Mouse (Mus musculus) lung, adult 2 months (tissue): ENCODE results near the gene Traf4. TPM values are rescaled to one million over a fixed set of nuclear protein-coding genes. Genes with fewer than 3 reads are reported as not detected.
"Not testable (repeated sequence)": the region's sequence is repeated elsewhere in the genome, so short reads cannot be mapped to it uniquely, and the experiment has no call there.

Source experiments
- DNase-seq: peaks from one replicate; pipeline ENCODE4 v3.0.0; 2022
- H3K4me1 ChIP-seq: fragments of 200-500 bp; 2 replicates; pipeline ENCODE4 v1.6.1; 2011; ENCODE audit warnings: low read length; ENCODE audit not compliant: control insufficient read depth, insufficient read depth
- H3K4me3 ChIP-seq: fragments of 200-500 bp; replicated peaks from 2 replicates; pipeline ENCODE3; 2011; ENCODE audit warnings: low read depth, mild to moderate bottlenecking, control low read depth, low read length; ENCODE audit errors: extremely low read depth
- CTCF ChIP-seq: fragments of 200-500 bp; IDR thresholded peaks from 2 replicates; pipeline ENCODE4 v1.5.1; 2011; ENCODE audit warnings: mild to moderate bottlenecking, low read length, control low read depth; ENCODE audit not compliant: insufficient read depth
- POLR2A ChIP-seq: fragments of 200-500 bp; IDR thresholded peaks from 2 replicates; pipeline ENCODE4 v1.6.1; 2011; ENCODE audit warnings: low read depth, mild to moderate bottlenecking, control low read depth, low read length, borderline replicate concordance; ENCODE audit errors: extremely low read depth
- WGBS: fragments of 180-500 bp; shearing (Covaris S2); methylation state at CpG from one replicate; pipeline ENCODE4 v1.1.7; 2018; 5-methylcytosine and 5-hydroxymethylcytosine counted together
- polyA plus RNA-seq: library from polyadenylated mRNA; depleted of rRNA; stranded (reverse); fragments of >200 nt; gene quantifications from 2 replicates; pipeline ENCODE4 v1.2.3, GENCODE M21; 2012

Gene Traf4
- polyA plus RNA-seq, 1 experiment = 37.0 TPM

DNA sequence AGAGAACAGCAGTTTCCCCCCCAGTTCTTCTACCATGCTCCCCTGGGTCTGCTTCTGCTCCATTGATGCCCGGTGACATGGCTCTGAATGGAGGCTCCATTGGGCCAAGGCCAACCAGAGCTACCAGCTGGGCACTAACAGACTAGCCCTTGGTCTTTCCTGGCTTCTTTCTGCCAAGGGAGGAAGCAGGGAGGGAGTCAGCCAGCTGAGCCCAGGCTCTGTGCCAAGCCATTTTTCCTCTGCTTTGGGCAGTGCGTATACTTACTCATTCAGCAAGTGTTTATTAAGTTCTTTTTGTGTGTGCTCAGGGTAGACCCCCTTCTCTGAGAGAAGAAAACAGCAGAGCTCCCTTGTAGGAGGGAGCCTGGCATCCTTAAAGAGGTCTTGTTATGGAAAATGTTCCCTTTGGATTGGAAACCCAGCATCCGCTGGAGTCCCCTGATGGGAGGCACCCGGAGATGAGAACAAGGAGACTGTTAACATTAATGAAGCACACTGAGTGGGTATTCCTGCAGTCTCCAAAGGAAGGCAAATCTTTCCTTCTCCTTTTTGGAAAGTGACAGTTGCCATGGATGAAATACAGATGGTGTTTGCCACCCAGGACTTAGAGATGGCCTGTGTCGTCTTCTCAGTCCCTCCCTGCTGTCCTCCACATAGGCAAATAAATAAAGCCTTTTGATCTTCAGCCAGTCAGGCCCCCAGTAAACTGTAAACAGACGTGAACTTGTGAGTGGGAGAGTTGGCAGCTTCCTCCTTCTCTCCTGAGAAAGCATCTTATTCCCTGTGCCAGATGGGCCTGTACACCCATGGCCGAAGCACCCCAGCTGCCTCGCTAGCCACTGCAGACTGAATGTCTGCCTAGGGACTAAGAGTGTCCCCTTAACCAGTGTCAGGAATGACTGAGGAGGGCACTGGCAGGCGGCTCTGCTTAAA lies 12.8 kb downstream of the Traf4 start:
- DNase-seq = no peak
- WGBS = 28% methylated on average over 9 of the region's 9 CpGs
- H3K4me3 ChIP-seq = no peak overlapping the region

GRCm38 (mm10) chr11:78151161-78151560 lies 14.2 kb downstream of the Traf4 start:
- TF ChIP-seq CTCF (peak; percentile 55; the same call in 1 of the 2 replicates), POLR2A (no peak)
- no peak overlapping the region for H3K4me3 ChIP-seq
- DNase-seq = no peak
- peaks cover 13% of the 10 kb centered on the region; the same call in 1 of the 2 replicates for H3K4me1 ChIP-seq
- WGBS = 50% methylated on average over 1 of the region's 1 CpGs

More for the DNA sequence above, 12.8 kb downstream of the Traf4 start:
- TF ChIP-seq POLR2A (no peak), CTCF (no peak)
- H3K4me1 ChIP-seq = peaks cover 13% of the 10 kb centered on the region; the same call in 1 of the 2 replicates

DNA sequence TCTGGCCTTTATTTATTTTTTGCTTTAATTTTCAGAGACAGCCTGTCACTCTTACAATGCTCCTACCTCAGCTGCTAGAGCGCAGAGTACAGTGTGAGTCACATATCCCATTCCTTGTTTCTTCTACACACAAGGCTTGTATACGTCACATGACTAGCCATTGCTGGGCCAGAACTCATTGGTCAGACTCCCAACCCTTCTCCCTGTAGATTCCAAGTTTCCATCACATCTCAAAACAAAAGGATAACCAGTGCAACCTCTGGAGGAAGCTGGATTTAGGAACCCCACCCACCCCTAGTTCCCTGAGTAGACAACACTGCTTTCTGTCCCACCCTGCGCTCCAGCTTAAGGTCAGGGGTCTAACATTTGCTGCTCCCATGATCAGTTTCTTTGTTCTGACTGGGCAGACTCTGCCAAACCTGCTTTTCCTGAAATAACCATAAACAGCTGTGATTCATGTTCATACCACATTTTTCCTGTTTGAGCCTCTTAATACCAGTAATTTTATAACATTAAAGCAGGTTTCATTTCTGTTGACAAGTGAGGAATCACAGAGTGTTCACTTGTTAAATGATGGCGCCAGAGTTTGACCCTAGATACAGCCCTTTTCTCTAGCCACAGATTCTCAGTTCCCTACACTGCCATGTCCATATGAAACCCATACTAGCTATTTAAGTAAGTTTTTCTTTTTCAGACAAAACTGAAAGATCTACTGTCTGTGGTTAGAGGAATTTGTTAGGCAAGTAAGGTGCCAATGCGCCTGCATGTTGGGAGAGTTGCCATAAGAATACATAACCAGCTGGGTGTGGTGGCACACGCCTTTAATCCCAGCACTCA lies 18.5 kb downstream of the Traf4 start:
- 0 out of 2 replicates have a peak, but pooled peaks cover under 1% of the 10 kb centered on the region for H3K4me1 ChIP-seq
- no peak for TF ChIP-seq CTCF
- TF ChIP-seq POLR2A = no peak
- 70% methylated on average over 6 of the region's 6 CpGs for WGBS
- H3K4me3 ChIP-seq = no peak overlapping the region
- DNase-seq = no peak

GRCm38 (mm10) chr11:78146168-78146567 lies 19.2 kb downstream of the Traf4 start:
- WGBS = 88% methylated on average over 5 of the region's 5 CpGs
- no peak overlapping the region for H3K4me3 ChIP-seq

GRCm38 (mm10) chr11:78143520-78143919 lies 21.9 kb downstream of the Traf4 start:
- no peak overlapping the region for H3K4me3 ChIP-seq
- TF ChIP-seq CTCF (no peak), POLR2A (no peak)
- H3K4me1 ChIP-seq = no peaks in the 10 kb centered on the region
- DNase-seq = no peak
- WGBS = 93% methylated on average over 2 of the region's 2 CpGs

More at GRCm38 (mm10) chr11:78146168-78146567, 19.2 kb downstream of the Traf4 start:
- no peak for DNase-seq
- no peaks in the 10 kb centered on the region for H3K4me1 ChIP-seq
- TF ChIP-seq CTCF (0 out of 2 replicates have a peak, but pooled peaks have one; percentile 17), POLR2A (no peak)

DNA sequence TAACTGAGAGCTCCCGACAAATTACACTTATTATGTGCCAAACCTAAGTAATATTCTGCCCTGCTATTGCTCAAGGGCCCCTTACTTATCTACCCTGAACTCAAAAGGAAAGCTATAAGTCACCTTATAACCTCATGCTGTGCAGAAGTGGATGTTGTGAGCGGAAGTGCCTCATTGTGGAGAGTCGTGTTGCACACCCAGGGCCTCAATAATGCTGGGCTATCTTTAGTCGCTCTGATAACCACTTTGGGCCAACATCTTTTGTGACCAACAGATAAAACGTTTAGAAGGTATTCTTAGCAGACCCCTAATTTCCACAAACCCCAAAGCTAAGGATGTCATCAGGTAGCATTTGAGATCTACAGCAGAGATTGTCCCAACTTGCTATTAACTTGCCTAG lies 24.7 kb downstream of the Traf4 start:
- no peak for DNase-seq
- TF ChIP-seq POLR2A = no peak
- no peak for TF ChIP-seq CTCF
- no peak overlapping the region for H3K4me3 ChIP-seq
- peaks cover 2% of the 10 kb centered on the region; the same call in 1 of the 2 replicates for H3K4me1 ChIP-seq
- WGBS = 69% methylated on average over 5 of the region's 5 CpGs

DNA sequence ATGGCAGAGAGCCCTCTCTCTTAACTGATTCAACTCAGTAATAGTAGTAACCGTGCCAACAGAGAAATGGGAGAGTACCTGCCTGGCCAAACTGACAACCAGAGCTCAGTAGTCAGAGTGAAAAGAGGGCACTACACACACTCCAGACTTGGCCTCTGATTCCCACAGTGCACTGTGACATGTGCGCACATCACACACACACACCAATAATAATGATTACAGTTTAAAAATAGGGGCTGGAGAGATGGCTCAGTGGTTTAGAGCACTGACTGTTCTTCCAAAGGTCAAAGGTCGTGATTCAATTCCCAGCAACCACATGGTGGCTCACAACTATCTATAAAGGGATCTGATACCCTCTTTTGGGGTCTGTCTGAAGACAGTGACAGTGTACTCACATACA lies 27.4 kb downstream of the Traf4 start:
- H3K4me3 ChIP-seq = no peak overlapping the region
- DNase-seq = no peak
- WGBS = 87% methylated on average over 3 of the region's 3 CpGs
- peaks cover 2% of the 10 kb centered on the region; the same call in 1 of the 2 replicates for H3K4me1 ChIP-seq
- TF ChIP-seq CTCF = no peak
- TF ChIP-seq POLR2A = no peak

GRCm38 (mm10) chr11:78137584-78137983 lies 27.8 kb downstream of the Traf4 start:
- DNase-seq = no peak
- whole genome bisulfite sequencing = 66% methylated on average over 4 of the region's 4 CpGs
- Histone ChIP-seq H3K4me3 (no peak overlapping the region), H3K4me1 (peaks cover 2% of the 10 kb centered on the region; the same call in 1 of the 2 replicates)
- no peak for TF ChIP-seq POLR2A
- TF ChIP-seq CTCF = no peak

DNA sequence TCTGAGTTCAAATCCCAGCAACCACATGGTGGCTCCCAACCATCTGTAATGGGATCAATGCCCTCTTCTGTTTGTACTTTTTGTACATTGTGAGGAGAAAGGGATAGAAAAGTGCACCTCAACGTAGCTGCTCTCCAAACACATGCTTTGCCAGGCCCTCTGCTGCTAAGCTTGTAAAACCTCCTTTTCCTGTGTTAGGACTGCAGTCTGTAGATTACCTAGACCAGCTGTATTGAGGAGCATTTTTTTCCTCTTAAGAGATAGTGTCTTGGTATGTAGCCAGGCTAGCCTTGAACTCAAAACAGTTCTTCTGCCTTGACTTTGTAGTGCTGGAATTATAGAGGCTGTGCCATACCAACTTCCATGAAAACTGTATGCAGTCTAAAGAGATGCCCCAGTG lies 29.3 kb downstream of the Traf4 start:
- TF ChIP-seq POLR2A (no peak), CTCF (no peak)
- no peak for DNase-seq
- no peak overlapping the region for H3K4me3 ChIP-seq
- WGBS = 44% methylated on average over 1 of the region's 1 CpGs
- H3K4me1 ChIP-seq = peaks cover 2% of the 10 kb centered on the region; the same call in 1 of the 2 replicates

DNA sequence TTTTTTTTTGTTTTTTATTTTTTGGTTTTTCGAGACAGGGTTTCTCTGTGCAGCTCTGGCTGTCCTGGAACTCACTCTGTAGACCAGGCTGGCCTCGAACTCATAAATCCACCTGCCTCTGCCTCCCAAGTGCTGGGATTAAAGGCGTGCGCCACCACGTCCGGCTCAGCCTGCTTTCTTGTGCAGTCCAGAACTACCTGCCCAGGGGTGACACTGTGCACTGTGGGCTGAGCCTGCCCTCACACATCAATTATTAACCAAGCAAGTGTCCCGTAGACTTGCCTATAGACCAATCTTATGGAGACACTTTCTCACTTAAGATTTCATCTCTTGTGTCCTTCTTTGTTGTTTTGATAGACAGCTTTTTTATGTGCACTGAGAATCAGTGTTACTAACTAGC lies 30.1 kb downstream of the Traf4 start:
- not testable (repeated sequence) for DNase-seq, H3K4me1 ChIP-seq, H3K4me3 ChIP-seq
- WGBS = 77% methylated on average over 7 of the region's 7 CpGs
